Mouse (Mus musculus) kidney, embryonic 15.5 days (tissue): ENCODE measurements at regions not wholly inside any gene's neighbourhood (a gene's known extent, or its start where the extent isn't known, plus 50 kb on each side); places are given as distances from the start of the nearest gene placed in this dataset.
A peak's percentile ranks its signal among the peaks of the same experiment; 100 is the strongest.

Source experiments
- ATAC-seq: fragments of 200-750 bp; cut with Nextera tagmentation; replicated peaks from 2 replicates; pipeline ENCODE4 v1.8.0; 2017; ENCODE audit warnings: moderate TSS enrichment; ENCODE audit not compliant: low FRiP score
- H3K27ac ChIP-seq: fragments of 300-500 bp; sonication (generic); 2 replicates; pipeline ENCODE4 v1.5.1; 2015; ENCODE audit warnings: mild to moderate bottlenecking, inconsistent platforms
- H3K27me3 ChIP-seq: fragments of 300-500 bp; sonication (generic); 2 replicates; pipeline ENCODE4 v1.6.1; 2015; ENCODE audit warnings: inconsistent platforms
- H3K36me3 ChIP-seq: fragments of 300-500 bp; sonication (generic); 2 replicates; pipeline ENCODE4 v1.6.1; 2015; ENCODE audit warnings: inconsistent platforms
- H3K4me1 ChIP-seq: fragments of 300-500 bp; sonication (generic); 2 replicates; pipeline ENCODE4 v1.6.1; 2015; ENCODE audit warnings: inconsistent platforms
- H3K4me2 ChIP-seq: fragments of 300-500 bp; sonication (generic); 2 replicates; pipeline ENCODE4 v1.6.1; 2015; ENCODE audit warnings: moderate library complexity, mild to moderate bottlenecking, inconsistent platforms
- H3K4me3 ChIP-seq: fragments of 300-500 bp; sonication (generic); replicated peaks from 2 replicates; pipeline ENCODE4 v1.5.1; 2015; ENCODE audit warnings: mild to moderate bottlenecking, inconsistent platforms
- H3K9ac ChIP-seq: fragments of 300-500 bp; sonication (generic); 2 replicates; pipeline ENCODE4 v1.6.1; 2015; ENCODE audit warnings: mild to moderate bottlenecking, inconsistent platforms
- H3K9me3 ChIP-seq: fragments of 300-500 bp; sonication (generic); replicated peaks from 2 replicates; pipeline ENCODE4 v1.6.1; 2016; ENCODE audit warnings: inconsistent platforms
- WGBS: fragments of 180-500 bp; shearing (Covaris S2); methylation state at CpG from one replicate; pipeline ENCODE4 v1.1.7; 2015; ENCODE audit warnings: mixed read lengths; 5-methylcytosine and 5-hydroxymethylcytosine counted together

DNA sequence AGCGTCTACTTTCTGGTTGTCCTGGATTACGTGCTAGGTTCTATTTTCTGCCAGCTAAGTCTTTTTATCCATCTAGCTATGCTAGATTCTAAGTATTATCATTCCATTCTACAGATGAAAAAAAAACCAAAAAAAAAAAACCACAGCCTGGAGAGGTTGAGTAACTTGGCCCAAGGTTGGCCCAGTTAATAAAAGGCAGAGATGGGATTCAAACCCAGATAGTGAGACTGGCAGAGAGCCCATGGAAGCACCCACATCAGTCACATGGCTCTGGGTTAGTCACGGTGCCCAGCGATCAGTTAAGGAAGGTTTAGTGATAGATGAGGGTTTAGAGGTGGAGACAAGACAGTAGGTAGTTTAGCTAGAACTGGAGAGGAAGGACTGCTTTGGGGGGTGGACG, 1150.8 kb upstream of the A1bg start:
- no peak for ATAC-seq
- WGBS: 94% methylated on average over 5 of the region's 5 CpGs
- Histone ChIP-seq H3K4me2 (no peak overlapping the region), H3K27ac (no peak overlapping the region), H3K4me1 (no peaks in the 10 kb centered on the region), H3K9me3 (no peaks in the 10 kb centered on the region), H3K4me3 (no peak overlapping the region), H3K9ac (no peak overlapping the region), H3K27me3 (no peaks in the 10 kb centered on the region), H3K36me3 (no peaks in the 10 kb centered on the region)

DNA sequence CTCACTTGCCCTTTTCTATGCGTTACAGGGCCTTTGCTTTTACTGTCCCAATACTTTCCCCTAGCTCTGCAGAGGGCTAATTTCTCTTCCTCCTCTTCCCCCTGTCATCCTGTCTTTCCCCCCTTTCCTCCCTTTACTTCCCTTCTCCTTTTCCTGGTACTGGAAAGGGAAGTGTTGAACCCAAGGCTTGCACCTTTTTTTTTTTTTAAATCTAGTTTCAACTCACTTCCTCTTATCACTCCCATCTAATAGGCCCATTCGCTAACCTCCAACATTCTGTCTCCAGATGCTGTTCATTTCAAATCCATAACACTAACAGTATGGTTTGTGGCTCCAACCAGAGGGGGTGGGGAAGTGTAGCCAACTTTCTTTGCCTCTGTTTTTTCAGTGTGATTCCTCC, 1148.5 kb upstream of the A1bg start:
- Histone ChIP-seq H3K4me3 (no peak overlapping the region), H3K36me3 (no peaks in the 10 kb centered on the region), H3K9me3 (no peaks in the 10 kb centered on the region), H3K9ac (no peak overlapping the region), H3K27ac (no peak overlapping the region), H3K27me3 (no peaks in the 10 kb centered on the region), H3K4me2 (no peak overlapping the region), H3K4me1 (0 out of 2 replicates have a peak, but pooled peaks cover 5% of the 10 kb centered on the region)
- 80% methylated on average over 2 of the region's 2 CpGs for WGBS
- no peak for ATAC-seq

GRCm38 (mm10) chr15:62068422-62069160, 1145.8 kb upstream of the A1bg start:
- H3K36me3 ChIP-seq: no peaks in the 10 kb centered on the region
- no peaks in the 10 kb centered on the region for H3K9me3 ChIP-seq
- H3K9ac ChIP-seq: no peak overlapping the region
- no peak overlapping the region for H3K4me2 ChIP-seq
- ATAC-seq: no peak
- H3K27me3 ChIP-seq: no peaks in the 10 kb centered on the region
- 43% methylated on average over 11 of the region's 11 CpGs for WGBS
- no peak overlapping the region for H3K4me3 ChIP-seq
- no peak overlapping the region for H3K27ac ChIP-seq
- 0 out of 2 replicates have a peak, but pooled peaks cover 5% of the 10 kb centered on the region for H3K4me1 ChIP-seq

- H3K27me3 ChIP-seq: no peaks in the 10 kb centered on the region
- WGBS: 95% methylated on average over 3 of the region's 3 CpGs
- no peak for ATAC-seq
- H3K36me3 ChIP-seq: no peaks in the 10 kb centered on the region
- no peak overlapping the region for H3K27ac ChIP-seq
- H3K4me2 ChIP-seq: no peak overlapping the region
- no peak overlapping the region for H3K9ac ChIP-seq
- H3K9me3 ChIP-seq: no peaks in the 10 kb centered on the region
- H3K4me3 ChIP-seq: no peak overlapping the region
- H3K4me1 ChIP-seq: 0 out of 2 replicates have a peak, but pooled peaks cover 5% of the 10 kb centered on the region
Measured at GRCm38 (mm10) chr15:62064399-62064798, 1141.6 kb upstream of the A1bg start.

DNA sequence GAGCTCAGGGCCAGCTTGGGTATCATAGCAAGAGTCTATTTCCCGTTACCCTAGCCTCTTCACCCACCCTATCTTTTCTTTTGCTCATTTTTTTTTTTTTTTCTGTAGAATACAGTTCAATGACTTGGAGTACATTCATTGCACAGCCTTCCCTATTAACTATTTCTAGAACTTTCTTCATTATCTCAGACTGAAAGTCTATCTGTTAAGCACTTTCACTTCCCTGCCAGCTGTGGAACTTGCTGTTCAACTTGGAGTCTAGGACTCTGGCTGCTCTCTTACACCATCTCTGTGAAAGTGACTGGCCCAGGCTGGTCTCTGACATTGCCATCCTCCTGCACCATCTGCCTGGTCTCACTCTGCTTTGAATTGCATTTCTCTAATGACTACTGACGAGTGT, 1134.6 kb upstream of the A1bg start:
- Histone ChIP-seq H3K9ac (no peak overlapping the region), H3K4me1 (peaks cover 10% of the 10 kb centered on the region), H3K36me3 (no peaks in the 10 kb centered on the region), H3K4me2 (no peak overlapping the region), H3K27ac (no peak overlapping the region), H3K27me3 (no peaks in the 10 kb centered on the region), H3K4me3 (no peak overlapping the region), H3K9me3 (no peaks in the 10 kb centered on the region)
- no peak for ATAC-seq
- WGBS: 92% methylated on average over 2 of the region's 2 CpGs

DNA sequence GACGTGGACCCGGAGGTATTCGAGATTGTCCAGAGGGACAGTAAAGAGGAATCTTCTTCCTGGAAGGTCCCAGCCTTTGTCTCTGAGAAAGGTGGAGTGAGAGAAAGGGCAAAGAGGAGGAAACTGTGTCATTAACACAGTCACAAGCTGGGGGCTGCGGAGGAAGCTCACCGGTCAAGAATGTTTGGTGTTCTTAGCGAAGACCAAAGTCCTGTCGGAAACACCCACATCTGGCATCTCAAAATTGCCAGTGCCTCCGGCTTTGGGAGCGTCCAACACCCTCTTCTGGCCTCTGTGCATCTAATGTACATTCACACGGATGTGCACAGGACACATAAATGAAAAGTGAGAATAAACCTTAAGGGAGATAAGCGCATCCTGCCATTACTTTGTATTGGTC, 1134.1 kb upstream of the A1bg start:
- no peak for ATAC-seq
- H3K9ac ChIP-seq: no peak overlapping the region
- H3K27me3 ChIP-seq: no peaks in the 10 kb centered on the region
- WGBS: 77% methylated on average over 11 of the region's 11 CpGs
- no peaks in the 10 kb centered on the region for H3K36me3 ChIP-seq
- peaks cover 10% of the 10 kb centered on the region for H3K4me1 ChIP-seq
- H3K4me2 ChIP-seq: no peak overlapping the region
- no peaks in the 10 kb centered on the region for H3K9me3 ChIP-seq
- H3K27ac ChIP-seq: no peak overlapping the region
- no peak overlapping the region for H3K4me3 ChIP-seq

GRCm38 (mm10) chr15:62056401-62056800, 1133.6 kb upstream of the A1bg start:
- no peak overlapping the region for H3K4me2 ChIP-seq
- H3K4me1 ChIP-seq: peaks cover 10% of the 10 kb centered on the region
- 76% methylated on average over 3 of the region's 3 CpGs for WGBS
- no peak overlapping the region for H3K27ac ChIP-seq
- H3K27me3 ChIP-seq: no peaks in the 10 kb centered on the region
- H3K36me3 ChIP-seq: no peaks in the 10 kb centered on the region
- no peak for ATAC-seq
- no peak overlapping the region for H3K9ac ChIP-seq
- H3K4me3 ChIP-seq: no peak overlapping the region
- H3K9me3 ChIP-seq: no peaks in the 10 kb centered on the region

DNA sequence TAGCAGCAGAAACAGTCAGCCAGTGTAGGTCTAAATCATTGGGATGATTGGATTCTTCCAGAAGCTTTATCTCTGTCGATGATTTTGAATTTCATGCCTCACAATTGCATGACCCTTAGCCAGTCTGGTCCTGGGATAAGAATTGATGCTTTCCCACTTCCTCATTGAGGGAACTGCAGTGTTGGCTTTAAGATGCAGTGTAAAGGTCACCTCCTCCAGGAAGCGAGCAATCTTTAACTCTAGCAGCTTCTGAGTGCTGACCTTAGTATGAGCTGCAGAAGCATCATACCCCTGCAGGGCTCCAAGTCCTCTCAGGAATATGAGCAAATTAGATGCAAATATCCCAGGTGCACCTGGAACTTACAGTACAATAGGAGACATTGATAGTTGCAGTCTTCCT, 1132.2 kb upstream of the A1bg start:
- H3K36me3 ChIP-seq: 0 out of 2 replicates have a peak, but pooled peaks cover 3% of the 10 kb centered on the region
- H3K27me3 ChIP-seq: no peaks in the 10 kb centered on the region
- no peak overlapping the region for H3K27ac ChIP-seq
- no peak overlapping the region for H3K9ac ChIP-seq
- H3K4me2 ChIP-seq: no peak overlapping the region
- no peak for ATAC-seq
- H3K4me3 ChIP-seq: no peak overlapping the region
- WGBS: 83% methylated on average over 2 of the region's 2 CpGs
- peaks cover 10% of the 10 kb centered on the region for H3K4me1 ChIP-seq
- H3K9me3 ChIP-seq: no peaks in the 10 kb centered on the region

DNA sequence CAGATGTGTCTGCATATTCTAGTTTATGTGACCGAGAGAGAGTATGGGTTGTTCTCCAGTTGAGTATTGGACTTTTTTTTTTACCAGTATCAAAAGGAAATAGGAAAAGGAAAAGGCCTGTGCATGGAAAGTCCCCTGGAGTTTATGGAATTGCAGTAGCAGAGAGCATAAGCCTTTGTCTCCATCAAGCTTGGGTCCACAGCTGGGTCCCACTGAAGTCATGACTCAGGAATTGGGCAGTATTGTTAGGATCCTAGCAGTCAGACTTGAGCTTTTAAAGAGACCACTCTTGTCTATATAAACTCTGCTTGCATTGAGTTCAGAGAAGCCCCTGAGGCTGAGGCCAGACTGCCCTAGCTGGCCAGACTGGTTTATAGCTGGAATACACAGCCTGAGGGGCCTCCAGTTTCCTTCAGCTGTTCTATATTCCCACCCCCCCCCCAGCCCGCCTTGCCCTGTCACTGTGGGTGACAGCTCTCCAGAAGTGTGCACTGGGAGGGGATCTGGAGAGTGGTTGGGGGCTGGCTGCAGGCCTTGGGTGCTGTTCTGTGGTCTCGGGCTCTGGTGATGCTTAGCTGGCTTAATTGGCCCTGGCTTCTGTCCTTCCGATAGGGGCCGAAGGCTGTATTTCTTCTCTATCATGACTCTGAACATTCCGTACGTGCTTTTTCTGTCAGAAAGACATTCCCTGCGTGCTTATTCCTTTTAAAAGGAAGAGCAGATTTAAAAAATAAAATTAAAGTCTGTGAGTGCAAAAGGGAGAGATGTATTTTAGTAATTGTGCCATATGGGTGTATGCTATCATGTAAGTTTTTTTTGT, 1130.8 kb upstream of the A1bg start:
- Histone ChIP-seq H3K9me3 (no peaks in the 10 kb centered on the region), H3K27me3 (no peaks in the 10 kb centered on the region), H3K4me1 (peaks cover 10% of the 10 kb centered on the region), H3K9ac (no peak overlapping the region), H3K27ac (peak overlapping the region; percentile 67), H3K36me3 (0 out of 2 replicates have a peak, but pooled peaks cover 3% of the 10 kb centered on the region), H3K4me2 (no peak overlapping the region), H3K4me3 (no peak overlapping the region)
- peak; percentile 36; the same call in 1 of the 2 replicates for ATAC-seq
- 68% methylated on average over 8 of the region's 8 CpGs for WGBS

GRCm38 (mm10) chr15:62049416-62049815, 1126.6 kb upstream of the A1bg start:
- Histone ChIP-seq H3K4me1 (peaks cover 16% of the 10 kb centered on the region), H3K27ac (no peak overlapping the region), H3K36me3 (0 out of 2 replicates have a peak, but pooled peaks cover 3% of the 10 kb centered on the region), H3K9me3 (no peaks in the 10 kb centered on the region), H3K9ac (no peak overlapping the region), H3K4me2 (no peak overlapping the region), H3K4me3 (no peak overlapping the region), H3K27me3 (no peaks in the 10 kb centered on the region)
- 68% methylated on average over 9 of the region's 9 CpGs for WGBS
- ATAC-seq: no peak

DNA sequence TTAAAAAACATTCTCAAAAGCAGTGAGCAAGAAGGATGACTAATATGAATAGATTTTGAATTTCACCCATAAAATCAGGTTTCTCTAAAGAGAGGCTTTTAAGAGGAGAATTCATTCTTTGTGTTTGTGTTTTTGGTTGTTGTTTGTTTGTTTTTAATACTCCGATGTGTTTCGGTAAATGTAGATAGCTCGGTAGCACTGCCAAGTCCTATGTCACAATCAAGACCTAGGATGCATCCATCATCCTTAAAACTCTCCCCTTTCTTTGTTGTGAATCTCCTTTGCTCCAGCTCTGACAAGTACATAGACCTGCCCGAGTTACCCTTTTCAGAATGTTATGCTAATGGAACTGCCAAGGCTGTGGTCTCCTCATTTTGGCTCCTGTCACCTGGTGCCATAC, 1126.2 kb upstream of the A1bg start:
- no peak for ATAC-seq
- 77% methylated on average over 4 of the region's 4 CpGs for WGBS
- no peaks in the 10 kb centered on the region for H3K9me3 ChIP-seq
- no peaks in the 10 kb centered on the region for H3K27me3 ChIP-seq
- 0 out of 2 replicates have a peak, but pooled peaks cover 3% of the 10 kb centered on the region for H3K36me3 ChIP-seq
- no peak overlapping the region for H3K27ac ChIP-seq
- no peak overlapping the region for H3K9ac ChIP-seq
- no peak overlapping the region for H3K4me2 ChIP-seq
- H3K4me3 ChIP-seq: no peak overlapping the region
- peaks cover 19% of the 10 kb centered on the region for H3K4me1 ChIP-seq

- Histone ChIP-seq H3K9me3 (no peaks in the 10 kb centered on the region), H3K27me3 (no peaks in the 10 kb centered on the region), H3K4me1 (peaks cover 22% of the 10 kb centered on the region), H3K36me3 (0 out of 2 replicates have a peak, but pooled peaks cover 3% of the 10 kb centered on the region), H3K4me2 (no peak overlapping the region), H3K9ac (no peak overlapping the region), H3K27ac (no peak overlapping the region), H3K4me3 (no peak overlapping the region)
- WGBS: 72% methylated on average over 3 of the region's 3 CpGs
- no peak for ATAC-seq
Measured at GRCm38 (mm10) chr15:62046276-62046675, 1123.5 kb upstream of the A1bg start.
